Mouse (Mus musculus): ENCODE data around the gene Ube2v1. TPM values are rescaled to one million over a fixed set of nuclear protein-coding genes. Genes with fewer than 3 reads are reported as not detected.
A peak's percentile ranks its signal among the peaks of the same experiment; 100 is the strongest.
"Not testable (repeated sequence)": the region's sequence is repeated elsewhere in the genome, so short reads cannot be mapped to it uniquely, and the experiment has no call there.

The Ube2v1 gene
- total RNA-seq, 2 experiments from 2014 or later, result 236 to 257 TPM

- peak in 1 of 2 experiments; percentile 52 for DNase-seq (ENCODE audit: low spot score in 2 of 2)
These were observed 25.0 kb upstream of the Ube2v1 start for GRCm38 (mm10) chr2:167656629-167657478.

DNA sequence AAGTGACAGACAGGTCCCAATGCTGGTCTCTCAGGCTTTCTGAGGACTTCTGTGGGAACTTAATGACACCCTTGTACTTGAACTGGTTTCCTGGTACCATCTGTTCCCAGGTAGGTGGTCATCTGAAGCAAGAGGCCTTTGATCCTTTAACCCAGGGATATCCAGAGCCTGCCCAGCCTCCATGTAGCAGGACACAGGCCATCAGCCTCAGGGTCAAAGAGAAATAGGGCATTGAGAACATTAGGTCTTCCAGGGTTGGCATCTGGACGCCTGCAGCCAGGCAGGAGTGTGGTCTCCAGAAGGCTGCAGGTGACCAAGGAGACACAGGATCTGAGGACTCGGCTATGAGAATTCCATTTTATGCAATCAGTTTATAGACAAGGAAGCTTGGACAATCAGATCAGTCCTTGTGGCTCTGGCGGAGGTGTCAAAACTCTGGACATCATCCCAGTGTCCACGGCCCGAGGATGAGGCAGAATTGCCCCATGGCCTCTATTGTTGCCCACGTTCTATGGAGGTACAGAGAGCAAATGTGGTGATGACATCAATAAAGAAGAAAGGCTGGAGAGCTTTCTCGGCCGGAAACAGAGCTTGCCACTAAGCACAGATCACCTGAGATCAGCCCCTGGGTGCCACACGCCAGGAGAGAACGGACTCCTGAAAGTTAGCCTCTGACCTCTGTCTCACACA, 23.2 kb upstream of the Ube2v1 start:
- DNase-seq (ENCODE audit: low spot score in 2 of 2), result no peak

DNA sequence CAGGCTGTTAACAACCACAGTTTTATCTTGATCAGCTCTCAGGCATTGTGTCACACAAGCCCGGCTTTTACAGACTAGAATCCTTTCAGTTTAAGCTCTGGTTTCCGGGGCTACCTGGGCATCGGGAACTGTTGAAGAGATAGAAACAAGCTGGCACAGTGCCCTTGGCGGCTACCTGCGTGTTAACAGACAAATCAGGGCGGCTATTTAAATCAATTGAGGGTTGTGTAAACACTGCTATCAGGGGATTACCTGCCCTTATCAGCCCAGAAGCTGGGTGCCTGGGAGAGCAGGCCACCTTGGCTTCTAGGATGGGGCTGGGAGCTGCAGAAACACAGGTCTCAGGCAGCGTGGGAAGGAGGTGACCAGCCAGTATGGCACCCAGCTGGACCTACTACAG, 20.8 kb upstream of the Ube2v1 start:
- DNase-seq (ENCODE audit: low spot score in 2 of 2), result no peak

DNA sequence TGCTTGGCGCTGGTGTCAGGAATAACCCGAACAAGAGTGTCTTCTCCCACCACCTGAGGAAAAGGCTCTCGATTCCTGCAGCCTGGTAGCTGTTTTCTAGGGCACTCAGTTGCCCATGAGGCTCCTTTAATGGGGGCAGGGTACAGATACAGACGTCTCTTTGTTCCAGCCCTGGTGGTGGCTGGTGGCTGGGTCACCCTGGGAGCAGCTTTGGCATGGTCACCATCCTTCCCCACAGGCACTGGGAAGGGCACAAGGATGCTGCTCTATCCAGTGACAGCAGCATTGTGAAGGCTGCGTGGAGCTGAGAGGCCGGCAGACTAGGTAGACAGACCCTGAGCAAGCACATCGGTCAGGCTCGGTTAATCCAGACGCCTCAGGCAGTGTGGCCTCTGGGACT, 19.7 kb upstream of the Ube2v1 start:
- DNase-seq (ENCODE audit: low spot score in 2 of 2), result peak in 1 of 2 experiments; percentile 37

GRCm38 (mm10) chr2:167649290-167650032, 17.6 kb upstream of the Ube2v1 start:
- DNase-seq (ENCODE audit: low spot score in 2 of 2), result no peak

- DNase-seq (ENCODE audit: low spot score in 2 of 2), result no peak
These were observed 14.5 kb upstream of the Ube2v1 start for GRCm38 (mm10) chr2:167646411-167646810.

DNA sequence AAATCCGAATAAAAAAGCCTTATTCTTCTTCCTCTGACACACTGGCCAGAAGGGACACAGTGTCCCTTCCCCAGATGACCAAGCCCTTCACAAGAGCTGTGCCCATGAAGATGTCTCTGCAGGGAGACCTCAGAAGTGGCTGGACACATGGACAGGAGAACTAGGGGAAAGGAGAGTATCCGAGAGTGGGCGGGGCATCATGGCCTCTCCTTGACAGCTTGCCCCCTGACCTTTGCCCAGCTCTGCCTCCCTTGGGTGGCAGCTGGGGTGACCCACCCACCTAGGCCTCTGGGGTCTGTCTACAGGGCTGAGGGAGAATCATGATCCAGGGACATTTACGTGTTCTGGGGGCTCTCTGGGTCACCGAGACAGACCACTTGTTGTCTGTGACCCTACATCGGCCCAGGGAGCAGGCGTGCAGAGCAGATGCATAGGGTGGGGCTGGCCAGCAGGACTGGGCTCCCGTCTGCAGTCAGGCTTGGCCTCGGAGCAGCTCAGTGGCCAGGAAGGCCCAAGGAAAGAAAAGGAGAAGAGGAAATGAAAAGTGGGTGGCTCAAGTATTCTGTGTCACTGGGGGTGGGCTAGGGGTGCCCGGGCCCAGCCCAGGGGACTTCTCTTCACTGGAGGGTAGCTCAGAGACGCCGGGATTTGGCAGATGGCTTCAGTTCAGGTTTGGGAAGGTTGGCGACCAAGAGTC, 11.6 kb upstream of the Ube2v1 start:
- DNase-seq (ENCODE audit: low spot score in 2 of 2), result not testable (repeated sequence)

GRCm38 (mm10) chr2:167642164-167642563, 10.3 kb upstream of the Ube2v1 start:
- DNase-seq (ENCODE audit: low spot score in 2 of 2), result no peak

DNA sequence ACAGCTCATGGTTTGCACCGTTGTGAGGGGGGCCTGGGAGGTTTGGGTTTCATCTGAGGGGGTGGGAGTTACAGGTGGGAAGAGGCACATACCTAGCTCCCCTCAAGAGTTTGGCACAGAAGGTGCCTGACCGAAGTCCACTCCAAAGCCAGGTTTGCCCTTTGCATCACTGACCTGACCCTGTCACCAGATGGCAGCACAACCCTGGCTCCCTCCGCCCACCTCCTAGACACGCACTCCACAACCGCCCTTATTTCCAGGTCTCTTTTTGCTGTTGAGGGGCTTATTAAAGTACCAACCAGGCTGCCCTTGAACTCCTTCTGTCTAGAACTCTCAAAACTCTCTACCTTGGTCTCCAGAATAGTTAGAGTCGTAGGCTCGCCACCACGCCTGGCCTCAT, 9.4 kb upstream of the Ube2v1 start:
- DNase-seq (ENCODE audit: low spot score in 2 of 2), result peak; percentile 37 to 63

GRCm38 (mm10) chr2:167640279-167640678, 8.4 kb upstream of the Ube2v1 start:
- peak in 1 of 2 experiments; percentile 63 for DNase-seq (ENCODE audit: low spot score in 2 of 2)

- DNase-seq (ENCODE audit: low spot score in 2 of 2), result no peak
These were observed 3.1 kb upstream of the Ube2v1 start for GRCm38 (mm10) chr2:167634865-167635512.

GRCm38 (mm10) chr2:167634338-167634770, 2.5 kb upstream of the Ube2v1 start:
- peak; percentile 93 to 94 for DNase-seq (ENCODE audit: low spot score in 2 of 2)

DNA sequence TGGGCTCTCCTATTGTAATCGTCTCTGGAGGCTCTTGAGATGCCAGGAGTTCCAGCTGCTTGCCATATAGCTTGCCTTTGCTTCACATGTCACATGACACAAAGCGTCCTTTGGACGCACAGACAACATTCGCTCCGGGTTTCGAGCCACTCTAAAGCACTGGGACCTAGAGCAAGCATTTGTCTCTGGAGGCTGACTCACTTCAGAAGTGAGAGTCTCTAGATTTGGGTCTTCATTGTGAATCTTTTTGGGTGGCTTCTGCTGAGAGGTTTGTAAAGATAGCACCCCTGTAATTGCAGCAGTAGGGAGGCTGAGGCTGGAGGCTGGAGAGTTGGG, 1.6 kb upstream of the Ube2v1 start:
- no peak for DNase-seq (ENCODE audit: low spot score in 2 of 2)

DNA sequence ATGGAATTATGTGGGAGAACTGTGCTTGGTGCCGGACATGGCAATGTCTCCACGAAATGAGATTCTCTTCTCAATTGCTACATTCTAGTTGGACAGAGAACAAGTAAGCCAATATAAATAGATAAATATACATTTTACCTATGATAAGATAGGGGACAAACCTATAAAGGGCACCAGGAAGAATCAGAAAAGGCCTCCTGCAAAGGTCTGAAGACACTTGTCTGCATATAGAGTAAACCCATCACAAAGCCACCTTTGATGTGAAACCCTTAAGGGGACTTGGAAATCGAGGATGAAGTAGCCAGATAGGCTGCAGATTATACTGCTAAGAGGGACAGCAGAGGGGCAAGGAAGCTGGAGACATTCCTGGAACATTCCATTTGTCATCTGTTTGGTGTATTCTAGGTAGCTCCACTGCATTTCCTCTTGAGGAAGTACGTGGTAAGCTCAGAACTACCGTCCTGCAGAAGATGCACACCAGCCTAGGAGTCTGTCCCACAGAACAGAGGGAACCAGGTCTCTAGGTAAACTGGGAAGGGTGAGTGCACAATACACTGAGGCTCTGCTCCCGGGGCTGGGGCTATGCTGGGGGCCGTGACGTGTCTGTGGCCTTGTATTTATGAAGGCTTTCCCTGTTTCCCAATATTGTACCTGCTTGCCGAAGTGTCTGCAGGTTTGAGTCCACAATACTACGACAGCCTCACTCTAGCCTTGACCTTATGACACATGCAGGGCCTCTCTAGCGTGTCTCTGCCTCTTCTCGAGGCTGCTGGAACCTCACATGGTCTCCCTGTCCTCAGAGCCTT, 1.0 kb upstream of the Ube2v1 start:
- DNase-seq (ENCODE audit: low spot score in 2 of 2), result no peak

GRCm38 (mm10) chr2:167631181-167631590, 709 bp downstream of the Ube2v1 start:
- DNase-seq (ENCODE audit: low spot score in 2 of 2), result peak; percentile 42 to 62

DNA sequence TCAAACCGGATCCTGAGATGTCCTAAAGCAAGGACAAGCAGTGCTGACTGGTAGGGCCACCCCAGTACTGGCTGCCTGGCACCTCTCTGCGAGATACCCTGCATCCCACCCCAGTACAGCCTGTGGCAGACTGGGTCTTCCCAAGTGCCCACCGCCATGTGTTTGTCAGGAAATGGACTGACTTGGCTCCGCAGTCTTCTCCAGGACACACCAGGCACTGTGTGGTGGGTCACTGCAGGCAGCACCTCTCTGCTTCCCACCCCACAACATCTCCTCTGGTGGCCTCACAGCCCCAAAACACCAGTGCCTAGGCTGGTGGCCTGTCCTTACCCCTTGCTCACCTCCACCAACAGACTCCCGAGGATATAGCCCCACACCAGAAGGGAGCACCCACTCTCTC, 1.5 kb downstream of the Ube2v1 start:
- DNase-seq (ENCODE audit: low spot score in 2 of 2), result no peak

DNA sequence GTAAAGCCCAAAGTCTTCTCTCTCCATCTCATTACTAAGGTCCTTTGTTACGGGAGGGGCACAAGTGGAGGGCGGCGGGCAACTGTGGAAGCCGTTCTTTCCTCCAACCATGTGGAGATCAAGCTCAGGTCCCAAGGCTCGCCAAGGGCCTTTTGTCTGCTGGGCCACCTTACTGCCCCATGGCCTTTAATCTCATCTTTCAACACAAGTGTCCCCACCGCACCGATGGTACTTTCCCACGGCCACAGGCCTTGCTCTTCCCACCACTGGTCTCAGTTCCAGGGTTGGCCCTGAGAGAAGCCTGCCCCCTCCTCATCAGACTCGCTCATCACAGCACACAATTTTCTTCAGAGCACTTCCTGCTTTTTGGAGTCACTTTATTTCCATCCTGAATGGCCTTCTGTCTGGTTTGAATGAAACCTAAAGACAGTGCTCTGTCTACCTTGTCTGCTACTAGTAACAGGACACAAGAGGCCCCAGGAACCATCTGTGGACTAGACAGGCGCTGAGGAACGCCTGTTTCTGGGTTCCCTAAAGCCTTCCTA, 2.2 kb downstream of the Ube2v1 start:
- no peak for DNase-seq (ENCODE audit: low spot score in 2 of 2)

DNA sequence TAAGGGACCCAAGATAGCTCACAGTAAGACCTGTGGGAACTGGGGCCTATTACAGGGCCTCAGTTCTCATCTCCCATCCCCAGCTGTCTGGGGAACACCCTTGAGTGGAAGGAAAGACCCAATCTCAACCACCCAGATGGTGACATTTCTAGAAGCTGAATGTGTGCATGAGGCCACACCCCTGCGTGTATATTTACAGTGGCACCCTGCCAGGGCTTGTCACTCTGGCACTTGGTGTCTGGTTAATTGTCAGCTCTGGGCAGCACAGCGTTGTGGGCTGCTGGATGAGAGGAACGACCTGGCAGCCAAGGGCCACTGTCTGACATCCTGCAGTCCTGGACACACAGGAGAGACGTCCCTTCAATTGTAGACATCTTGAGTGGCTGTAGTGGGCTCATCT, 3.0 kb downstream of the Ube2v1 start:
- no peak for DNase-seq (ENCODE audit: low spot score in 2 of 2)

DNA sequence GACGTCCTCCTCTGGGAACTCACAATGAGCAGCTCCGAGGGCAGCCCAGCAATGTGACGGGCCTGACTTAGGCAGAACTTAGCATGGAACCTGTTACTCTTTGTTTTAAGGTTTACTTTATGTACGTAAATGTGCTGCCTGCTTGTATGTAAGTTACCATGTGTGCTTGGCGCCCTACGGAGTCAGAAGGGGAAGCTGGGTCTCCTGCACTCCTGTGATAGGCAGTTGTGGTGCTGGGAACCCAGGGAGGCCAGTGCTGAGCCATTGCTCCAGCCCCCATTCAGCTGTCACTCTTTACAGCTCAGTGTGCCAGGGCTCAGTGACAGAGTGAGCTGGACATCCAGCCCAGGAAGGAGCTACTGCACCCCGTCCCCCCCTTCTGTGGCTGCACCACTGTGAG, 4.9 kb downstream of the Ube2v1 start:
- no peak for DNase-seq (ENCODE audit: low spot score in 2 of 2)

DNA sequence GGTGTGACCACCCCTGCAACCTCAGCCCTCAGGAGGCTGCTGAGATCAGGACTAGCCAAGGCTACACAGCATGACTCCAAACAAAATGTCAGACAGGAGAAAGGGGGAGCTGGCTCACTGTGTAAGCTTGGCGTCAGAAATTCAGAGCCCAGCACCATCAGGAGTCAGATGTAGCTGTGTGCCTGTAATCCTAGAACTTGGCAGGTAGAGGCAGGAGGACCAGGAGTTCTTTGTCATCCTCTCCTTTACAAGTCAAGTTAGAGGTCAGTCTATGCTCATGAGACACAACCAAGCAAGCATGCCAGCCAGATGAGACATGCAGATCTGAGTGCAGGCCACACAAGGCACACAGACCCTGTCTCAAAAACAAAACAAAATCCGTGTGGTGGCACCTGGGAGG, 6.2 kb downstream of the Ube2v1 start:
- no peak for DNase-seq (ENCODE audit: low spot score in 2 of 2)
